ENCODE assay signal across 11 mouse cellular contexts in the genomic region with DNA sequence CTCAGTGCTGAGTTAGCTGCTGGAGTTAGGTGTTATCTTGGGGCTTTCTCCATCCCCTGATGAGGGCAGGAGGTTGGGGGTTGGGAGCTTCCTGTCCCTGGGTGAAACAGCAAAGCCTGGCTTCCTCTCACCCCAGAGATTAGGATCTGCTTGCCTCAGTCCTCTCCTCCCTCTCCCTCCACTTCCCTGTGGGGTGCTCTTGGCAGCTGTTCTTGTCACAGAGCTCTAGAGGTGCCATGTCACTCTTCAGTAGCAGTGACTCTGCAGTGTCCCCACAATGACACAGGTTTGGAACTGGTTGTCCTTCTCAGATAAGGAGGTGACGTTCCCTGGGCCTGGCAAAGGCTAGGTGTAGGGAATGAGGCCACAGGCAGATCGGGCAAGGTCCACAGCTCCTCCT.
DNase-seq lines count a peak whose midpoint lies in the region; ATAC-seq lines count a peak whose summit lies in the region.
"Had no signal": no experiment of that assay in that cellular context is flagged by ENCODE, and none has a peak within 500 bp of the region (broad histone marks: within the 10 kb centered on the region; RNA-seq: fewer than 3 reads in every experiment).

No protein-coding gene starts in this region.

- peaks cover 4% of the 10 kb centered on the region for H3K4me1 ChIP-seq in heart, embryonic 16.5 days (ENCODE audit: control insufficient read depth, insufficient read depth, low read length)
- H3K4me1 ChIP-seq in liver, embryonic 15.5 days (replicated peaks) = no peaks in the 10 kb centered on the region; the same call in 1 of the 2 replicates
- peaks cover 18% of the 10 kb centered on the region for H3K4me1 ChIP-seq in limb, embryonic 10.5 days
- H3K4me1 ChIP-seq: lung, embryonic 15.5 days had no signal

- no peaks in the 10 kb centered on the region for H3K36me3 ChIP-seq in heart, embryonic 16.5 days (ENCODE audit: control insufficient read depth, insufficient read depth)
- no peaks in the 10 kb centered on the region for H3K36me3 ChIP-seq in liver, embryonic 15.5 days (replicated peaks)
- H3K36me3 ChIP-seq in limb, embryonic 10.5 days = peaks cover 3% of the 10 kb centered on the region; the same call in 1 of the 2 replicates
- H3K36me3 ChIP-seq: lung, embryonic 15.5 days had no signal

- H3K27me3 ChIP-seq in heart, embryonic 16.5 days (ENCODE audit: control insufficient read depth, insufficient read depth, low read length) = no peaks in the 10 kb centered on the region
- no peaks in the 10 kb centered on the region for H3K27me3 ChIP-seq in liver, embryonic 15.5 days
- no peaks in the 10 kb centered on the region for H3K27me3 ChIP-seq in limb, embryonic 10.5 days (ENCODE audit: low read depth, poor library complexity, severe bottlenecking)
- H3K27me3 ChIP-seq: lung, embryonic 15.5 days had no signal

- peak; percentile 26; the same call in 1 of the 2 replicates for ATAC-seq in heart, embryonic 16.5 days (replicated peaks; ENCODE audit: extremely low read depth, insufficient read depth, low FRiP score)
- ATAC-seq in liver, embryonic 15.5 days (ENCODE audit: insufficient read depth) = peak; percentile 56

- no peaks in the 10 kb centered on the region for H3K9me3 ChIP-seq in heart, embryonic 16.5 days (replicated peaks; ENCODE audit: control insufficient read depth, low read length)
- H3K9me3 ChIP-seq in liver, embryonic 15.5 days (replicated peaks) = no peaks in the 10 kb centered on the region
- H3K9me3 ChIP-seq in limb, embryonic 10.5 days (replicated peaks) = no peaks in the 10 kb centered on the region
- H3K9me3 ChIP-seq: lung, embryonic 15.5 days had no signal

- no peak overlapping the region for H3K9ac ChIP-seq in heart, embryonic 16.5 days (ENCODE audit: low read length)
- H3K9ac ChIP-seq in liver, embryonic 15.5 days = no peak overlapping the region
- H3K9ac ChIP-seq: lung, embryonic 15.5 days had no signal

- no peak overlapping the region for H3K4me3 ChIP-seq in heart, embryonic 16.5 days (ENCODE audit: low read length)
- H3K4me3 ChIP-seq in liver, embryonic 15.5 days (replicated peaks) = no peak overlapping the region
- H3K4me3 ChIP-seq in limb, embryonic 10.5 days = no peak overlapping the region
- H3K4me3 ChIP-seq: lung, embryonic 15.5 days; myocyte had no signal

- no peak overlapping the region for H3K27ac ChIP-seq in heart, embryonic 16.5 days (ENCODE audit: low read length)
- no peak overlapping the region for H3K27ac ChIP-seq in liver, embryonic 15.5 days (replicated peaks)
- no peak overlapping the region for H3K27ac ChIP-seq in limb, embryonic 10.5 days
- H3K27ac ChIP-seq: lung, embryonic 15.5 days had no signal

- WGBS in heart, embryonic 16.5 days = 48% methylated on average over 2 of the region's 2 CpGs
- 29% methylated on average over 2 of the region's 2 CpGs for WGBS in liver, embryonic 15.5 days (ENCODE audit: insufficient replicate concordance)
- WGBS in limb, embryonic 10.5 days = 77% methylated on average over 2 of the region's 2 CpGs

- peak; percentile 40 for DNase-seq in CD4-positive, CD25-positive, alpha-beta regulatory T cell, adult 2 months (ENCODE audit: low read depth, low spot score)
- DNase-seq in MEL-GATA-1-ER (ENCODE audit: extremely low read depth, low read depth) = peak; percentile 80
- no peak for DNase-seq in limb, embryonic 10.5 days (ENCODE audit: low spot score)
- no peak for DNase-seq in urinary bladder, postnatal 10 days (ENCODE audit: low spot score)
- no peak for DNase-seq in yolk sac, embryonic 10.5 days (ENCODE audit: low spot score)
- DNase-seq: gastrocnemius, postnatal 10 days; kidney, adult 2 months had no signal

- H3K4me2 ChIP-seq in heart, embryonic 16.5 days (ENCODE audit: low read depth, low read length) = no peak overlapping the region
- H3K4me2 ChIP-seq in liver, embryonic 15.5 days = no peak overlapping the region
- H3K4me2 ChIP-seq: lung, embryonic 15.5 days had no signal

Comparison
In these comparisons a context has a peak if more than half of its experiments do, and no peak if none do; other contexts are left out.
1. DNase-seq: peak in CD4-positive, CD25-positive, alpha-beta regulatory T cell, adult 2 months (single experiment) and MEL-GATA-1-ER (single experiment); none in limb, embryonic 10.5 days (single experiment), urinary bladder, postnatal 10 days (single experiment) and yolk sac, embryonic 10.5 days (single experiment).